Mouse (Mus musculus): ENCODE results near the gene Tmem39a. TPM values are rescaled to one million over a fixed set of nuclear protein-coding genes. Genes with fewer than 3 reads are reported as not detected.

Tmem39a gene
- total RNA-seq, 2 experiments from 2014 or later, result 22.9 to 35.5 TPM

- DNase-seq, result no peak
Measured at GRCm38 (mm10) chr16:38587572-38587971, 29.1 kb downstream of the Tmem39a start.

DNA sequence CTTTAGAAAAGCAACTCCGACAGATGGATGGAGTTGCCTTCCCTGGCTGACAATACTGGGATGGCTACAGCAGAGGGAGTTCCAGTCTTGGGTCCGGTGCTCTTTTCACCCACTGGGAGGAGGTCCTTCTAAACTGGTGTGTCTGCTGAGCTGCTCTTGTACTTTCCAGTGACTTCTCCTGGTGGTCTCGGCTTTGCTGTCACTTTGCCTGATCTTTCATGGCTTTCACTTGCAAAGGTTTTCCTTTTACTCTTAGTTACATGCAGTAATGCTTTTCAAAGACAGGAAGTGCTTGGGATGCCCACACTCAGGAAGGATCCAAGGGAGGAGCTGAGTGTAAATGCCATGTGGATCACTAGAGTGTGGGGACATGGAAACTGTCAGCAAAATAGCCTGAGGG lies 33.0 kb downstream of the Tmem39a start:
- no peak for DNase-seq

- DNase-seq, result no peak
Measured at GRCm38 (mm10) chr16:38592026-38592678, 33.7 kb downstream of the Tmem39a start.

DNA sequence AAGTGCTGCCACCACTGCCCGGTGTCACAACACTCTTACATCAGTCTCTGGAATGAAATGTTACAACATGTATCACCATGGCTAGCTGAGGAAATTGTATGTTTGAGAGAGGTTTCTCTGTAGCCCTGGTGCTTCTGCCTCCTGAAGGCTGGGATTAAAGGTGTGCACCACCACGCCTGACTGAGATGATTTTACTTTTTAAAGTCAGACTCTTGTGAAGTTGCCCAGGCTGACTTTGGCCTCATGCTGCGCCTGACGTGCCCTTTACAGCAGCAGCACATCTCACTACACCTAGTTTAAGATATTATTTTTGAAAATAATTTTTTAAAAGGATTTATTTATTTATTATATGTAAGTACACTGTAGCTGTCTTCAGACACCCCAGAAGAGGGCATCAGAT lies 34.4 kb downstream of the Tmem39a start:
- no peak for DNase-seq

GRCm38 (mm10) chr16:38594435-38594834 lies 35.9 kb downstream of the Tmem39a start:
- DNase-seq, result no peak

GRCm38 (mm10) chr16:38596099-38596498 lies 37.6 kb downstream of the Tmem39a start:
- DNase-seq, result no peak

DNA sequence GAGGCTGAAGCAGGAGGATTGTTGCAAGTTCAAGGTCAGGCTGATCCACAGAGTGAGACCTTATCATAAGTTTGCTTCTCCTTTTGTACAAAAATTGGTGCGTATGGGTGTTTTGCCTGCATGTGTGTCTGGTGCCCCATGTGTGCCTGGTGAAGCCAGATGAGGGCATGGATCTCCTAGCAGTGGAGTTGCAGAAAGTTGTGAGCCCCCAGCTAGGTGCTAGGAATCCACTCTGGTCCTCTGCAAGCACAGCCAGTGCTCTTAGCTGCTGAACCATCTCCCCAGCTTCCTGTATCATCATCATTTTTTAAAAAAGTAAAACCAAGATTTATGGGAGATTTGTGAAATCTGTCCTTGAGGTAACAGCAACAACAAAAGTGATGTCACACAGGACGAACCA lies 38.2 kb downstream of the Tmem39a start:
- no peak for DNase-seq

- no peak for DNase-seq
Measured at GRCm38 (mm10) chr16:38598986-38599680, 40.6 kb downstream of the Tmem39a start.

- peak; percentile 46 for DNase-seq
Measured at GRCm38 (mm10) chr16:38602989-38603804, 44.7 kb downstream of the Tmem39a start.

DNA sequence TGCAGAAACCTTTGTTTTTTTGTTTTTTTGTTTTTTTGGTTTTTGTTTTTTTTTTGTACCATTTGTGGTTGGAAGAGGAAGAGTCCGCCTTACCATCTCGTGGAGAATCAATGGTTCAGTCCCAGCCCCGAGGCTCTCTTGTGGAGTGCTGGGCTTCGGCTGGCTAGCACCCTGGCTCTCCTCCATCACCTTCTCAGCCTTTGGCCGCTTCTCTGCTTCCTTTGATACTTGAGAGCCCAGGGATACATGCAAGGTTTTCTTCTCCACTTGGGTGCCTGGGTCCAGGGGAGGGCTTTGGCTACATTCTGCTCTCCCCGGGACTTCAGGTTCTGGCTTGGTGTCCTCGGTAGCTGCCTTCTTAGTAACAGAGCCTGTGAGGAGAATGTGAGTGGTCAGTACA lies 48.0 kb downstream of the Tmem39a start:
- no peak for DNase-seq

DNA sequence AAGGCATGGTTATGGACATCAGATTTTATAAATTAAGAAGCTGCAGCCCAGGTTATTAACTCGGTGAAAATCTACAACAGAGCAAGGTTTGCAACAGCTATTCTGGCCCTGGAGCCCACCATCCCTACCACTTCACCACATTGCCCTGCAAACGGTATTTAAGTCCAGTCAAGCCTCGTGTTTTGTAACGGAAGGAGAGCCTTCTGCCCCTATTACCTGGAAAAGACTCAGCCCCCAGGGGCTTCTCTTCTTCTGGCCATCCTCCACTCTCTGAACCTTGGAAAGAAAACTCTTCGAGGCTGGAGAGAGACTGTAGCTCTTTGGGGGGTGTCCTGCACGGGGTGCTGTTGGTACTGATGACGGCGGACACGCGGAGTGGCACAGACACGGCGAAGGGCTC lies 50.2 kb downstream of the Tmem39a start:
- no peak for DNase-seq

DNA sequence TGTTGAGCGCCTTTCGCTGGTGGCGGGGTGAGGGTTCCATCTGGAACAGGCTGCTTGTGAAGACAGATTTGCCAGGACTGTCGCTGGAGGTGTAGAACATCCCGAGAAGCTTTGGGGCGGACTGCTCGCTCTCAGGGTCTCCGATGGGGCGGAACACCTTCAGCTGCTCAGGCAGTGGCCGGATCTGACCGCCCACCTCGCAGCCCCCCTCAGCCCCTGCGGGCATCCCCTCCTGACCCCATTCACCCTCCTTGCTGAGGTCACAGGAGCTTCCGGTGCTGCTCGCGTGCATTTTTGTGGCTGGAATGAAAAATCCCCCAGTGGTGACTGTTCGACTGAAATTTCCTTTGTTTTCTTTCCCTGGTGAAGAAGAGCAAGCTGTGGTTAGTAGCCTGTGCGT lies 50.6 kb downstream of the Tmem39a start:
- no peak for DNase-seq

- DNase-seq, result no peak
Measured at GRCm38 (mm10) chr16:38612646-38613045, 54.1 kb downstream of the Tmem39a start.

GRCm38 (mm10) chr16:38613646-38614045 lies 55.1 kb downstream of the Tmem39a start:
- no peak for DNase-seq

- no peak for DNase-seq
Measured at GRCm38 (mm10) chr16:38617977-38618376, 59.5 kb downstream of the Tmem39a start.

DNA sequence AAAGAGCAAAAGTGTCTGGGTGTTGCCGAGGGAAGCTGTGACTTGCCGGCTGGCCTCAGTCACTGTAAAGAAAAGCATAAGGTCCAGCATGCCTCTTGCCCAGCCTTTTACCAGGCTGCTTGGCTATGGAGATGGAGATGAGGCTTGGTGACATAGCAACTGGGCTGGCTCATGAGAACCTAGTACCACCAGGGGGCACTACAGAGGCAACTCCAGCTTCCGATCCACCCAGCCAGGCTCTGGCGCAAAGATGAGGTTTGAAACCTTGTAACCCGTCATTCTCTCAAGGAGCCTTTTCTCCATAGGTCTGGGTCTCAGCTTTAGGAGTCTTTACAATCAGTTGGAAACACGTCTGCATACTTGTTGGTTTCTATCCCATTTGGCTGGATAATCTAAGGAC lies 60.6 kb downstream of the Tmem39a start:
- peak; percentile 81 for DNase-seq

- DNase-seq, result no peak
Measured at GRCm38 (mm10) chr16:38620696-38621450, 62.4 kb downstream of the Tmem39a start.

- DNase-seq, result no peak
Measured at GRCm38 (mm10) chr16:38622283-38622682, 63.8 kb downstream of the Tmem39a start.

GRCm38 (mm10) chr16:38624303-38624702 lies 65.8 kb downstream of the Tmem39a start:
- DNase-seq, result no peak

DNA sequence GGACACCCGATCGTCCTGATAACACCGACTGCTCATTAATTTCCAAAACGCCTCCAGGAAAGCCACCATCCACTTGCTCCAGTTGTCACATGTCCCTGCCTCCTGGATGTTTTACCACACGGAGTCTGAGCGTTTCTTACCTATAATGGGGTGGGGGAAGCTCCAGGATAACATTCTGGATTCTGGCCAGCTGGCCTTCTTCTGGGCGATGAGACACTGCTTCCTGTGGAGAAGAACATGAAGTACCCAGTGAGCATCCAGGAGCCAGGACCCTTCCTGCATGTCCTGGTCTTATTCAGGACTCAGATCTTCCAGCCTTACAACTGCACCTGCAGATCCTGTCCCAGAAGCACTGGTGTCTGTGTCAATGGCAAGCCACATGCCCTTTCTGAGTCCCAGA lies 66.9 kb downstream of the Tmem39a start:
- no peak for DNase-seq

DNA sequence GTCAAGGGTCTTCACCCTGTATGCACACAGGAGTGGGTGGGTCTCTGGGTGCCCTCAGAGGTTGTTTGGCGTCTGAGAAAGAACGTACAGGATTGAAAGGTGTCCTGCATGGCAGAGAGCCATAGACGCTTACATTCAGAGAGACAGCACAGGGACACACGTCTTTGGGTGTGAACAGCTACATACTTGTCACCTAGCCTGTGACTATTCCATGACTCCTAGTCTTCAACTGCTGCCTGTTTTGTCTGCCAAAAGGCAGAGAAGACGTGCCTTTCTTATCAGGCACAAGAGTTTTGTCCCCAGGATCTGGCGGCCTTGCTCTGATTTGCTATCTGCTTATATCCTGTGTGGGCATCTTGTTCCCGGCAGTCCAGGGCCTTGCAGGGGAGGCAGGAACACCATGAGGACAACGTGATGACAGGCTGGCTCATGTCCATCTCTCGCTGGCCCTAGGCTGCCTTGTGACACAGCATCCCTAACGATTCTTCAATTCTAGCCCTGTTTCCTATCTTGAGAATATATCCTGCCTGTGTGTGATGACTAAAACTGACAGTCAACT lies 67.4 kb downstream of the Tmem39a start:
- no peak for DNase-seq

DNA sequence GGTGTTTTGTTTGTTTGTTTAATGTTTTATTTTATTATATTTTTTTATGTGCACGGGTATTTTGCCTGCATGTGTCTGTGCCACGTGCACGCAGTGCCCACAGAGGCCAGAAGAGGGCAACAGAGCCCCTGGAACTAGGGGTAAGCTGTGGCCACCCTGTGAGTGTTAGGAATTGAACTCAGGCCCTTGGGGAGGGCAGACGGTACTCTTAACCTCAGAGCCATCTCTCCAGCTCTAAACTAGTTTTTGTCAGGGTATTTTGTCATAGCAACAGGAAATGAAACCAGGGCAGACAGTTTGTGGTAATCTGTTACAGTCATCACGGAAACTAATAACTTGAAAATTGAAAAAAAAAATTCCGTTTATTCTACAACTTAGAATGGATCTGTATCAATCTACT lies 73.6 kb downstream of the Tmem39a start:
- peak; percentile 72 for DNase-seq

Measured in gastrocnemius, postnatal 10 days (tissue).